Mouse (Mus musculus): ENCODE results near the gene Hpca. TPM values are rescaled to one million over a fixed set of nuclear protein-coding genes. Genes with fewer than 3 reads are reported as not detected.

Gene Hpca
- total RNA-seq, 2 experiments from 2014 or later: 2,567 to 2,613 TPM

DNA sequence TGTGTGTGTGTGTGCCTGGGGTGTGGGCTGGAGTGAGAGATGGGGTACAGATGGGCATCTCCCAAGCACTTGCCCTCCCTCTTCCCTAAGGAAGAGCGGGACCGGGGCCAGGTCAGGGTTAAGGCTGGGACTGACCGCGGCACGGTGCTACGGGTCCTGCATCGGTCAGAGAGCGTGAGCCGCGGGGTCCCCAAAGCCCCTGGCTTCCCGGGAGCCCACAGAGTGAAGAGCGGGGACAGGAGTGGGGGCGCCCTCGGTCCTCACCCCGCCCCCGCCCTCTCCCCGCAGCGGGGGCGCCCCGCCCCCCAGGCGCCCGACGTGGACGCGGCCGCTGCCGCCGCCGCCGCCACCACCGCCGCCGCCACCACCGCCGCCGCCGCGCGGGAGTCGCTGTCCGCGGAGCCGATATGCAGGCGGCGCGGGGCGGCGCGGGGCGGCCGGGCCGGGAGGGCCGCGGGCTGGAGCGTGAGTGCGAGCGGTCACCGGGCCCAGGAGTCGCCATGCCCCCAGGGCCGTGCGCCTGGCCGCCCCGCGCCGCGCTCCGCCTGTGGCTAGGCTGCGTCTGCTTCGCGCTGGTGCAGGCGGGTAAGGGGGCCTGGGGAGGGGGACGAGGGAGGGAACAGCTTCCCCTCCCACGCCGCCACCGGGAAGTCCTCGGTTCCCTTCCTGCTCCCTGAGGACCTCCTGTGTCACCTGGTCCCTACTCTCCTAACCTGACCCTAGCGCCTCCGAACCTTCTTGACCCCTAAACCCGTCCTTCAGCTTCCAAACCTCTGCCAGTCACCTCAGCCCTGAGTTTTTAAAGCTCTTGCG lies 14.9 kb upstream of the Hpca start, which contains the start of gene Fndc5:
Gene Fndc5, plus strand, starts transcription at position 421 of the 813 bp plus-strand sequence.
- no peak for DNase-seq (ENCODE audit: extremely low spot score in 1 of 2, low spot score in 1 of 2)

DNA sequence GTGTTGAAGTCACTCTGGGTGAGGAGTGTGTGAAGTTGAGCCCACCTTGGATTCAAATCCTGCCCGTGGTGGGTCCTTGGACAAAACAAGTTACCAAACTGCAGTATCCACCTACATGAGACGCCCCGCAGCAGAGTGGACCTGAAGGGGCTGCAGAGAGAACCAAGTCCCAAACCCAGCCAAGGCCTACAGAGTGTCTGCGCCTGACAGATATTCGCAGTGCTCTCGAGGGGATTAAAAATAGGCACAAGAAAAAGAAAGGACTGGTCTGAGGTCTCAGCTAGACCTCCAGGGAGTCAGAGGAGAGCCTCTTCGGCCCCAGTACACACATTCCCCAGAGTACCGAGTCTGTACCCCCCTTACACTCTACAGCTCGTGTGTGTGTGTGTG lies 14.3 kb upstream of the Hpca start:
- no peak for DNase-seq (ENCODE audit: extremely low spot score in 1 of 2, low spot score in 1 of 2)

DNA sequence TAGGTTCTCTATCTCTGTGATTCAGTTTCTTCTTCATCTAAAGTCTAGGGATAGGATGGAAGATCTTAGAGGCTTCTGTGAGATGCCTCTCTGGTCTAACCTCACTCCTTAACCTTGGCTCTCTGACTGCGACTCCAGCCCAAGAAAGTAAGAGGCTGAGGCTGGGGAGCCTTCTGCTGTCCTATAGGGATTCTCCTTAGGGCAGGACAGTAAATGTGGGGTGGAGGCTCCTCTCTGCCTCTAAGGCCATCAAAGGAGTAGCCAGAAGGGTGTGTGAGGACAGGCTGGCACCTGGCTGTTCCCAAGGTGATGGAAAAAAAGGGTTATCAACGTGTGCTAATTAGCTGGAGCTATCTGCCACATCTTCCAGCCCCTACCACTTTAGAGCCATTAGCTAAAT lies 13.8 kb upstream of the Hpca start:
- DNase-seq (ENCODE audit: extremely low spot score in 1 of 2, low spot score in 1 of 2): no peak

DNA sequence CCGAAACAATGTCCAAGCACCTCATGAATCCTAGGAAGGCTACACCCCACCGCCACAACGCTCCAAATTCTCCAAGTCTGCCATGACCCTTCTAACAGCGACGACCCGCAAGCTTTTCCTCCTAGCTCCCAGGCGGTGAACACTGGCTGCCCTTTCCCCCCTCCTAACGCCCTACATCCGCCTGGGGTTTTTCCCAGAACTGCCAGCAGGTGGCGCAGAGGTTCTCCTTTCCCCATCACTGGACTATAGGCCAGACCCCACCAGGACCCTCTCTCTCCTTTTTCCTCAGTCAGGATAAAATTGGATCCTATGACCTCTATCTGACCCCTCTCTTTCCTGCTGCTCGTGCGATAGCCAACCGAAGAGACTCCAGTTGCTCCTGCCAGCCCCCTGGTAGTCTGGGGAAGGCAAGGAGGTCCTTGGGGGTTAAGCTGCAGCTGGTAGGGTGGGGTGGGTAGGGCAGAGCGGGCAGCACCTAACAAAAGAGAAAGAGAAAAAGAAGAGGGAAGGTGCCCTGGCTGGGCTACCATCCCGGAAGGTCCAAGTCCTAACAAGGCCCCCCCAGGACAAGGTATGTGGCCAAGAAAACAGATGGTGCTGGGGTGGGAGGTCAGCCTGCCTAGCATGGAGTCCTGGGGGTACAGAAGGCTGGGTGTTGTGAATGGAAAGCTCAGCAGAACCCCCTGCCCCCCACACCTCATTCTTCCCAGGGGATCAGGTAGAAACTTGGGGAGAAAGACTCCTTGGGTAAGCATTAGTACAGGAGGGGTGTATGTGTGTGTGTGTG lies 13.2 kb upstream of the Hpca start:
- DNase-seq (ENCODE audit: extremely low spot score in 1 of 2, low spot score in 1 of 2): peak in 1 of 2 experiments; percentile 89

DNA sequence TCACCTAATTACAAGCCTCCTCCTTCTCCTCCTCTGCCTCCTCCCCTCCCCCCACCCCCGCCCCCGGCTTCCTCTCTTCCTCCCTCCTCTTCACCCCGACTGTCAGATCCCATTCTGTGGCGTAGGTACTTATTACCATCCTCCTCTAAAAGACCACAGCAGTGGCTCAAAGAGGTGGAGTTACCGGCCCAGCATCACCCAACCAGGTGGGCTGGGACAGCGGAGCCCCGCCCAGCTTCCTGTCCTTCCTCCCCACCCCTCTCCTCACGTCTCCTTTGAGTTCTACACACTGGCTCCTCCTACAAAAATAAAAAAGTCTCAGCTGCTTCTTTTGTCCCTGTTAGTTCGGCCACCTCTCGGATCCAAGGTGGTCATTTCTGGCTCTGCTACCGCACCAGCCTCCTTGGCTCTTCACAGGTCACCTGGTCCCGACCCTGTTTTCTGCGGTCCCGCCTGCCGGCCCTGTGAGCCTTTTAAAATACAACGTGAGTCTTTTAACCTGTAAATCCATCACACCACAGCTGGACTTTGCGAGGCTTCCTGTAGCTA lies 9.0 kb upstream of the Hpca start:
- no peak for DNase-seq (ENCODE audit: extremely low spot score in 1 of 2, low spot score in 1 of 2)

DNA sequence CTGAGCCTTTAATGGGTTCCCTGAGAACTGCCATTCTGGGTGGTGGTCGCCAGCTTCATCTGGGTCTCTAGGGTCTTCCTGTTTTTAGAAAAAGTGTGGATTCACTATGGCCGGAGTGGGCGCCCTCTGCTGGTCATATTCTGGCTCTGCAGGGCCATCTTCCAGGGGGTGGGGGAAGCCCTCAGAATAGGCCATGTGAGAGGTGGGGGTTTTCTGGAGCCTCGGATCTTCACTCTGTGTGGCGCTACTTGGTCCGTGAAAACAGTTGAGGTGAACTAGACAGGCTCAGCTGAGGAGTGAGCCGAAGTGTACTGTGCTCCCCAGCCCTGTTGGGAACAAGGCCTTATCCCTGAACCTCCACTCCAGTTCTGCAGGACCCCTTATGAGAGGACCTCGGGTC lies 8.3 kb upstream of the Hpca start:
- peak in 1 of 2 experiments; percentile 64 for DNase-seq (ENCODE audit: extremely low spot score in 1 of 2, low spot score in 1 of 2)

DNA sequence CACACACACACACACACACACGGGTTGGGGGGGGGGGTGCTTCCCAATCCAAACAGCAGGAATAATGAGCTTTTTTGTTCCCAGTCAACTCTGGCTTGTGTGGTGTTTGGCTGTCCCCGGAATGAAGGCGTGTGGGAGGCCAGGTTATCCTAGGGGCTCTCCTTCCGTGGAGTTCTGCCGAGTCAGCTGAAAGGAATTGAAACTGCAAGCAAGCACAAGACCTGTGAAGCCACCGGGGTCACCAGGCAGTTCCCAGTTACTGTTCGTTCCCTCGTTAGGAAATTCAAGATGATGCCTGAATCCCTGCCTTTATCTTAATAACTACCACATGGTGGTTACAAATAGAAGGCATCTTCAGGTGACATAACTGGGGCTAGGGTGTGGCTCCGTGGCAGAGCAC lies 7.6 kb upstream of the Hpca start:
- no peak for DNase-seq (ENCODE audit: extremely low spot score in 1 of 2, low spot score in 1 of 2)

DNA sequence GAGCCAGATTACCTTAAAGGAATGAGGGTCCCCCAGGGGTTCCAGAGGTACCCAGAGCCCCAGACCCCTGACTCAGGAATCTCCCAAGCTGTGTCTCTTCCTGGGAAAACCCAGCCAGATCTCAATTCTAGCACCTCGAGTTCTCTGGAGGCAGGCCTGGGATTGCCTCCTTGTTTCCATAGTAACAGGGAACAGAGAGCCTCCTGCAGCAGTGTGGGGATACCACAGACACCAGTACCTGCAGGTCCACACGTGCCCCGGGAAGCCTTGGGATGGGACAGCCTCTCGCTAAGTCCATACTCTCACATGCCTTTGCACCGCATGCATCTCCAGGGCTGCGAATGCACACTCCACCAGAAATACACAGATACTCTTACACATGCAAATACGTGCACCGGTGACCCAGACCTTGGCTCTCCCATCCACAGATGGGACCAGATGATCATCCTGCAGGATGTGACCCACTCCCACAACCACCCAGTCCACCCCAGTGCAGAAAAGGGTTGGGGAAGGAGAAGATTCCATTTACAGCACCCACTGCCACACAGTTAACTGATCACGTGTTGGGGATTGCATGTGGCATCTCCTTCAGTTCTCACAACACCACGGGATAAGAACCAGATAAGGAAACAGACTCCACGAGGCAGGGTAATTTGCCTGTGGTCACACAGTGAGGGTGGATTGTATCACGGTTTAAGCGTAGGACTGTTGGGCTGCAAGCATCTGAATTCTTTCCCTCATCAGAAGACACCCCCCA lies 6.9 kb upstream of the Hpca start:
- DNase-seq (ENCODE audit: extremely low spot score in 1 of 2, low spot score in 1 of 2): no peak

DNA sequence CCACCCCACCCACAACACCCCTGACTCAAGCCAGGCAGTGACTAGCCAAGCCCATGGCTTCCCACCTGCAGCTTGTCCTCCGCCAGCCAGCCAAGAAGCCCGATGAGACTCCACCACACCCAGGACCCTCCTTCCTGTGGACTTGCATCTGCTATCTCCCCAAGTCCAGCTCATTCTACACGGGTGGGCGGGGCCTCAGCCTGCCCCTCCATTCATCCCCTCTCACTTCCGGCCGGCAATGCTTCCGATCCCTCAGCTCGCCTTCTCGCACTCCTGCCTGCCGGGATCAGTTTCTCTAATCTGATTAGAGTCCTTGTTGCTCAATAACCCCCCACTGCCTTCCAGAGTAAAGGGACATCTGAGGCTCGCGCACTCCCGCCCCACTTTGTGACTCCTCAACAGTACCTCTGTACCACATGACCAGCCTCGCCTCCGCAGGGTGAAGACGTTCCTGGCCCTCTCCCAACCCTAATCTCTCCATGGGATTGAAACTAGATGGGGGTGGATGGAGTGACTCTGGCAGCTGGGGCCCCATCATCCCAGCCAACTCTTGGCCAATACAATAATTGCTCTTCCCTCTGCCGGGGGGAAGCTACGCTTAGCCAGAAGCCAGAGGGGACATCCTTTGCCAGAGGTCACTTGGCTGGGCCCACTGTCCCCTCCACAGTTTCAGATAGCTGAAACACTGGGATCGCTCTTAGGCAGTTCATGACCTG lies 4.1 kb upstream of the Hpca start:
- no peak for DNase-seq (ENCODE audit: extremely low spot score in 1 of 2, low spot score in 1 of 2)

DNA sequence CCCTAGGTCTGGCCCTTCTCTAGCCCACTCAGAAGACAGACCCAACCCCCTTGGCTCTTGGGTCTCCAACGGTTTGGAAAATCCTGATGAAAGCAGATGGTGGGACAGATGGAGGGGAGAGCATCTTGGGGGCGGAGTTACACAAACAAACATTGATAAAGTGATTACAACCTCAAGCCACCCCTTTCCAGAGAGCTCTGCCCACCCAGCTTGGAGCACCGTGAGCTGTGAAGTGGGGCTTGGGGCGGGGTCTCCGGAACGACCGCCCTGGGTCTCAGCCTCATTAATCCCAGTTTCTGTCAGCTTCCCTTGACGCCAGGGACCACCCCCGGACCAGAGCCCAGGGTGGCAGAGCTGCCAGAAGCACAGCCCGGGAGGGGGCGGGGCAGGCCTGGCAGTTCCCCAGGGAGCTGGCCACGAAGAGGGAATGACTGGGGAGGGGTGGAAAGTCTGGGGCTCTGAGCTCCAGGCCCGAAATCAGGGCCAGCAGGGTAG lies 2.9 kb upstream of the Hpca start:
- peak; percentile 77 to 83 for DNase-seq (ENCODE audit: extremely low spot score in 1 of 2, low spot score in 1 of 2)

DNA sequence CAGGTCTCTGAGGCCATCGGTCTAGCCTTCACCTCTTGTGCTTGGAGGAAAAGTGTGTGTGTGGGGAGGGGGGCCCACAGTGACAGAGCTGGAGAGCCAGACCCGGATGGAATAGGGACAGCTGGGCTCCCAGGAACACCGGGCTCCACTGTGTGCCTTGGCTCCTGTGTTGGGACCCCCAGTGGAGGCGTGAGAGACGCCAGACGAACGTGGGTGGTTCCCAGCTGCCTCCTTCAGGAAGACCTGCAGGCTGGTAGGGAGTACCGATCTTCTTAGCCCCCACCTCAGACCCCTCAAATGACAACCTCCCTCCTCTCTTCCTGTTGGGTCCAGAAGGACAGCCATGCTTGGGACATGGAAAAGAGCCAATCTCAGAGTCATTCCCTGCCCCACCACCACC lies 883 bp upstream of the Hpca start:
- DNase-seq (ENCODE audit: extremely low spot score in 1 of 2, low spot score in 1 of 2): no peak

DNA sequence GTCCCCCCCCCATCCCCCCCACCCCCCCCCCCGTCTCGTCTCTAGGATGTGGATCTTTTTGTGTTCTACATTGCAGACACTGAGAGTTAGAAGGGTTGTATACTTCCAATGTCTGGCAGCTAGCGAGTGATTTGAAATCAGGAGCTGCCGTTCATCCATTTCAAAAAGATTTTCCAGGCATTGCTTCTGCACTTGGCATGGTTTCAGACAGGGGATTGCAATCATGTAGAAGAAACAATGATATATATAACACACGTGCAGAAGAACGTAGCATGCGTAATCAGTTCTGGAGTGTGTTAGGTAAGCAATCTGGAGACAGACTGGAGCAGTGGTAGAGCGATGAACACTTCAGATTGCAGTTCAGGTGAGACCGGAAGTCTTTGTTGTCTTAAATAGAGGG lies 271 bp upstream of the Hpca start:
- DNase-seq (ENCODE audit: extremely low spot score in 1 of 2, low spot score in 1 of 2): no peak

DNA sequence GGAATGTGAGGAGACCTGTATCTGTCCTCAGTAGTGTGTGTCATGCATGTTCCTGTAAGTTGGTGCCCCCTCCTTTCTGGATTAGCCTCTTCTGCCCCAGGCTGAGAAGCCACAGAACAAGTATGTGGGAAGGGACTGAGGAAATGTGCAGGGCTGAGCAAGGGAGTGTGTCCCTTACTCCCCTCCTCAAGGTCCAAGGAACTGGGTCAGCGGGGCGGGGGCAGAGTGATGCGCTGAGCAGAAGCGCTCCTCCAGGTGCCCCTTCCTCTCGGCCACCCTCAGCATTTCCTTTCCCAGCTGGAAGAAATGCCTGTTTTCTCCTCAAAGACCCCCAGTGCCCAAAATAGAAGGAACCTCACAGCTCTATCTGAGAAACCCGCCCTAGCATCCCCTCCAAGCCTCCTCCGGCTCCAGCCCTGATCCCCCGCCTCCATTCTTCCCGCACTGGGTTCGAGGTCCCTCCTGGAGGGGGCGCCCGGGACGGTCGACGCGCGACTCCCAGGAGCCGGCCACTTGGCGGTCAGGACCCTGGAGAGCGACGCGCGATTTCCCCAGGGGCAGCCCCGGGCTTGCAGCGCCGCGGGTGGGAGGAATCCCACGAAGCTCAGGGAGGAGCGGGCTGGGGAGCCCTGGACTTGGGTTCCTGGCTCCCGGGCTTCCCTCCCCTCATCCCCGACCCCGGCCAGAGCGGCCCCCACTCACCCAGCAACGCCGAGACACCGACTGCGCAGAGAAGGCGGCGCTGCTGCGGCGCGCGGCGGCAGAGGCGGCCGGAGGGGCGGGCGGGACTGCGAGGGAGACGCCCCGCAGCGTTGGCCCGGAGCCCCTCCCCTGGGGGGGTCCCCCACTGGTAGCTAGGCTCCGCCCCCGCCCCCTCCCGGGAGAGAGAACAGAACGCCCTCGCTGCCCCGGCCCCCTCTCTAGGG lies 1.1 kb downstream of the Hpca start:
- peak; percentile 70 for DNase-seq (ENCODE audit: extremely low spot score in 1 of 2, low spot score in 1 of 2)

DNA sequence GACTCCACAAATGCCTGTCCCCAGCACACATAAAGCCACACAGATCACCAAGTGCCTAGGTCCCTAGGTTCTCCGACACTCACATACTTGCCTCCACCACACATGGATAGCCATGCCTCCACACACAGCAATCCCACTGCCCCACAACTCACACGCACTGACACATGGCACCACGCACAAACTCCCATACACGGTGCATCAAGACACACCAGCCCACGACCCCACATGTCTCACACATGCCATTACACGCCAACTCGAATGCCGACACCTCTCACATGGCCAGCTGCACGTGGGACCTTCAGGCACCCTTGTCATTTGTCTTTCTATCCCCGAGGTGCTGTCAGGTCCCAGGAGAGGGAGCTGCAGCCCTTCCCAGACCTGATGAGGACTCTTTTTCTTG lies 2.1 kb downstream of the Hpca start:
- DNase-seq (ENCODE audit: extremely low spot score in 1 of 2, low spot score in 1 of 2): no peak

DNA sequence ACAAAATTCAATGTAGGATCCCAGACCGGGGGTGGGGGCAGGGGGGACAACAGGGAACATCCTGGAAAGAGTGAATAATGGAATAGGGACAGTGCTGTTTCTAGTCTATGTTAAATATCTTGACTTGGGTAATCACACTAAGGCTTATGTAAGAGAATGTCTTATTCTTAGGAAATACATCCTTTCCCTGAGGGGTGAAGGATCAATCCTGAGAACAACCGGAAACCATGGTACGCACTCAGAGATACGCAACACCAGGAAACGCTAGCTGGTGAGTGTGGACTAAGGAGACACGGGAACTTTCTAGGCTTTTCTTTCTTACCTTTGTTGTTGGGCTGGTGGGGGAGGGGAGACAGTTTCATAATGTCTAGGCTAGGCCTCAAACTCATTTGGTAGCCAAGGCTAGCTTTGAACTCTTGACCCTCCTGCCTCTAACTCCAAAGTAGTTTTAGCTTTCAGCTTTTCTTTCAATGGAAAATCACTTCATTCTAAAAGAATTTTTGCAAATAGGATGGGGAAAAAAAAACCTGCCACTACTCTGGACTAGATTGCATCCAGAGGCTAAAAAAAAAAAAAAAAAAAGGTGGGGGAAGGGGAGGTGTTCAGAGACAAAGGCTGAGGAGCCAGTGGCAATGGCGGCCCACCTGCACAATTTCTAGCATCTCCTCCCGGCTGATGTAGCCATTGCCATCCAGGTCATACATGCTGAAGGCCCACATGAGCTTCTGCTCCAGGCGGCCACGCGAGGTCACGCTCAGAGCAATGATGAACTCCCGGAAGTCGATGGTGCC lies 3.9 kb downstream of the Hpca start:
- DNase-seq (ENCODE audit: extremely low spot score in 1 of 2, low spot score in 1 of 2): no peak

DNA sequence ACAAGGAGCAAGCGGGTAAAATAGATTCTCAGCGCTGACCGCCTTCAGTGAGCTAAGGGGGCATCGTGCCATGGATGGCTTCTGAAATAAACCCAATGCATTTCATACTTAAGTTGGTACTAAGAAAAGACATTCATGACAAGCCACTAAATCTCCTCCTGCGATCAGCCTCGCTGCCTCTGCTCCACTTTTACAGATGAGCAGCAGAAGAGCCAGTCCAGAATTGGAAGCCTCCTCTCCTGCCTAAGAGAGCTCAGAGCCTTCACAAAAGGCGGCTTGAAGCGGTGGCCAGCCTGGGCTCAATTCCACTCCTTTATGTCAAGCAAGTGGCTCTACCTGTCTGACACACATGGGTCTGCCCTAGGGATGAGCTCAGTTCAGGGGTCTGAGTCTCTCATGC lies 5.1 kb downstream of the Hpca start:
- no peak for DNase-seq (ENCODE audit: extremely low spot score in 1 of 2, low spot score in 1 of 2)

DNA sequence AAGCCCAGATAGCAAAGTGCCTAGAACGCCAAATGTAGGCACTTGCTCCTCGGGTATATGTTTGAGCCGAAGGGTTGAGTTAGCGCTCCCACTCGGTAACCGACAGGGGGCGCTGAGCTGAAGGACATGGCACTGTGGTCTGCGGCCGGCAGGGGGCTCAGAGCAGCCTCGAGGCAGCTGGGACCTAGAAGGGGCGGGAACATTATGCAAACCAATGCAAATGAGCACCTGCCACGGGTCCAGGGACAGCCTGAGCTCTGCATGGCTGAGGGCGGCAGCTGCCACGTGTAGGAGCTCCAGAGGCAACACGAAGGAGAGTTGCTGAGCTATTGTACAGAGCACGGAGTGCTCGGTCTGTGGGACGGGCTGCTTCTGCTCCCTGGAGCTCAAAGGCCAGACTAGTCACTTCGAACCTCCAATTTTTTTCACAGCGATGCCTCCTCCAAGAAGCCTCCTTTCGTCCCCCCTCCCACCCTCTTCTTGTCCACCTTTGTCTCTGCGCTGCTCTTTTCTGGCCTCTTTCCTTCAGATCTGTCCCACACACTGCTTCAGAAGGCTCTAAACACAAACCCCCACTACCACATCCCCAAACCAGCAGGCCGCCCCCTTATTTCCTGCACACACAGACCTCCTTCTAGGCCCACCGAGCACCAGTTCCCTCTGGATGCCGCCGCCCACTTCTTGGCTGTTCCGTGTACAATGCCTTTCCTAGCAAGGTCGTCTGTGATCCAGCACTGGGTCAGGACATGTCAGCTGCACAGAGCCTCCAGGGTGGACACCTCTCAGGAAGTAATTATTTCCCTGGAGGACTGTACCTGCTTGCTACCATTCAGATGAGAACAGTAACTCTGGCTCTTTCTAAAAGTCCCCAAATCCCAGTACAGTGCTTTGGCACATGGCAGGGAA lies 8.5 kb downstream of the Hpca start:
- DNase-seq (ENCODE audit: extremely low spot score in 1 of 2, low spot score in 1 of 2): peak; percentile 76 to 89
